ENCODE assay signal across 7 mouse cellular contexts in the genomic region with DNA sequence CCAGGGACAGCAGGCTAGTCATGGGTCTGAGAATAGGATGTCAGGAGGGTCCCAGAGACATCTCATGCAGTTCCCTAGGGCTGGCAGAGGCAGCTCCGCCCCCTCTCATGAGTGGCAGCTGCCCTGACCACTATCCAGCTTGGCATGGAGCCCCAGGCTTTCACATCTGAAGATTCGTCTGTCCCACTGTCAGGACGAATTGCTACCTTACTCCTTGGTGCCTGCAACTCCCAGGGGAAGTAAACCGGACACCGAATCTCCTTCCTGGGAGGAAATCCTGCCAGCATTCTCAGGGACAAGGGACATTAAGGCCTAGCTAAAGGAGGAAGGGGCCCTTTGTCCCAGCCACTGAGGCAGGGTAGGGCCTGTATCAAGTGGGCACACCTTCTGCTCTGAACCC. TPM values are rescaled to one million over a fixed set of nuclear protein-coding genes. Genes with fewer than 3 reads are reported as not detected.
DNase-seq lines count a peak whose midpoint lies in the region; ATAC-seq lines count a peak whose summit lies in the region.

No protein-coding gene starts in this region.

- 53% methylated on average over 5 of the region's 5 CpGs for WGBS in limb, embryonic 12.5 days
- 61% methylated on average over 5 of the region's 5 CpGs for WGBS in stomach, embryonic 15.5 days

- peak overlapping the region; percentile 4; the same call in 1 of the 2 replicates for H3K4me3 ChIP-seq in brown adipose tissue, adult 24 weeks (ENCODE audit: insufficient read depth, low read depth, low read length)
- no peak overlapping the region for H3K4me3 ChIP-seq in limb, embryonic 12.5 days (replicated peaks)
- no peak overlapping the region for H3K4me3 ChIP-seq in stomach, embryonic 15.5 days (replicated peaks)

- peak overlapping the region; percentile 97 for H3K27ac ChIP-seq in brown adipose tissue, adult 24 weeks (replicated peaks; ENCODE audit: low read depth, low read length)
- H3K27ac ChIP-seq in limb, embryonic 12.5 days = peak overlapping the region; percentile 18; the same call in 1 of the 2 replicates
- H3K27ac ChIP-seq in stomach, embryonic 15.5 days = peak overlapping the region; percentile 57

- DNase-seq in adrenal gland, adult 8-10 months = peak; percentile 46
- DNase-seq in heart, postnatal 25 days (ENCODE audit: low spot score) = peak; percentile 47
- DNase-seq in left cerebral cortex, adult 9 months (ENCODE audit: low spot score in 2 of 2) = no peak
- DNase-seq in layer of hippocampus, postnatal 36 days = no peak

- peaks cover 40% of the 10 kb centered on the region for H3K4me1 ChIP-seq in brown adipose tissue, adult 24 weeks (ENCODE audit: control insufficient read depth, insufficient read depth, insufficient read length, low read length)
- peaks cover 46% of the 10 kb centered on the region for H3K4me1 ChIP-seq in limb, embryonic 12.5 days (replicated peaks)
- peaks cover 38% of the 10 kb centered on the region for H3K4me1 ChIP-seq in stomach, embryonic 15.5 days

- no peaks in the 10 kb centered on the region for H3K9me3 ChIP-seq in limb, embryonic 12.5 days
- no peaks in the 10 kb centered on the region for H3K9me3 ChIP-seq in stomach, embryonic 15.5 days

- H3K9ac ChIP-seq in limb, embryonic 12.5 days (replicated peaks) = no peak overlapping the region
- H3K9ac ChIP-seq in stomach, embryonic 15.5 days = no peak overlapping the region

- peaks cover 22% of the 10 kb centered on the region for H3K27me3 ChIP-seq in limb, embryonic 12.5 days
- no peaks in the 10 kb centered on the region; the same call in 1 of the 2 replicates for H3K27me3 ChIP-seq in stomach, embryonic 15.5 days (replicated peaks)

- intact Hi-C loops in heart, postnatal 25 days (cut with DNase I) = loop anchor here (2.0 kb wide), 1 partner anchor 15 kb away; a partner anchor contains a TSS

- H3K36me3 ChIP-seq in limb, embryonic 12.5 days = no peaks in the 10 kb centered on the region
- no peaks in the 10 kb centered on the region for H3K36me3 ChIP-seq in stomach, embryonic 15.5 days

- ATAC-seq in limb, embryonic 12.5 days (ENCODE audit: insufficient number of reproducible peaks, insufficient read depth, low FRiP score, low TSS enrichment, low read depth) = no peak
- ATAC-seq in stomach, embryonic 15.5 days (ENCODE audit: insufficient read depth, low FRiP score, low read depth) = no peak

- no peak overlapping the region for H3K4me2 ChIP-seq in limb, embryonic 12.5 days
- H3K4me2 ChIP-seq in stomach, embryonic 15.5 days = no peak overlapping the region

RNA-seq across cellular contexts. Expression of a gene that starts 14.6 kb away (rescaled TPM):
- total RNA-seq in adrenal gland, adult 8-10 months (2022) = 10 to 100 TPM; 12.4 to 20.2 (median 18.2) TPM
- polyA plus RNA-seq in brown adipose tissue, adult 24 weeks (2012; ENCODE audit: insufficient read depth, insufficient read length, missing spikeins) = 6.1 TPM in 2 replicates
- total RNA-seq in heart, postnatal 25 days (2021) = 10 to 100 TPM in 1 of 2 experiments, 1 to 10 TPM in 1; 9.5 to 15.1 TPM
- polyA plus RNA-seq in limb, embryonic 12.5 days (2016; fragmentation: Nextera tagmentation; extraction: Ambion mirVana) = 7.6 and 8.0 TPM in 2 replicates
- 9.6 and 10.2 TPM in 2 replicates for polyA plus RNA-seq in stomach, embryonic 15.5 days (2015; fragmentation: Nextera tagmentation; extraction: Ambion mirVana)
- 100 to 1,000 TPM; 238 TPM for total RNA-seq in layer of hippocampus, postnatal 36 days (2021)

Comparison
In these comparisons a context has a peak if more than half of its experiments do, and no peak if none do; other contexts are left out.
1. DNase-seq: peak in adrenal gland, adult 8-10 months (single experiment) and heart, postnatal 25 days (single experiment); none in left cerebral cortex, adult 9 months (0 of 2) and layer of hippocampus, postnatal 36 days (0 of 2).
2. H3K27ac ChIP-seq: peak in every context shown above with its lines; median percentile 97 in brown adipose tissue, adult 24 weeks; 57 in stomach, embryonic 15.5 days; 18 in limb, embryonic 12.5 days.
3. RNA of a gene that starts 14.6 kb away (total RNA-seq): 238 TPM in layer of hippocampus, postnatal 36 days; 12.4 to 20.2 TPM in adrenal gland, adult 8-10 months and 9.5 to 15.1 TPM in heart, postnatal 25 days; every median in the first group is over 10 times any median in the second.